Mouse (Mus musculus) bone marrow, adult 2 months (tissue): Measurements from ENCODE around the gene Myo9b. TPM values are rescaled to one million over a fixed set of nuclear protein-coding genes. Genes with fewer than 3 reads are reported as not detected.

ENCODE experiments used
- H3K27ac ChIP-seq: fragments of 200-500 bp; 2 replicates; pipeline ENCODE4 v1.5.1; 2012; ENCODE audit warnings: low read depth, mild to moderate bottlenecking, control low read depth, inconsistent platforms, low read length; ENCODE audit not compliant: control insufficient read depth, poor library complexity, insufficient read depth
- H3K4me1 ChIP-seq: fragments of 200-500 bp; 2 replicates; pipeline ENCODE4 v1.6.1; 2011; ENCODE audit warnings: low read length; ENCODE audit not compliant: control insufficient read depth, insufficient read depth
- H3K4me3 ChIP-seq: fragments of 200-500 bp; replicated peaks from 2 replicates; pipeline ENCODE3; 2011; ENCODE audit warnings: mild to moderate bottlenecking, low read depth, low read length, control low read depth; ENCODE audit not compliant: control insufficient read depth
- CTCF ChIP-seq: fragments of 200-500 bp; IDR thresholded peaks from 2 replicates; pipeline ENCODE4 v1.5.1; 2011; ENCODE audit warnings: low read length, control low read depth; ENCODE audit not compliant: control insufficient read depth, insufficient read depth
- POLR2A ChIP-seq: fragments of 200-500 bp; IDR thresholded peaks from 2 replicates; pipeline ENCODE4 v1.6.1; 2011; ENCODE audit warnings: low read depth, mild to moderate bottlenecking, control low read depth, low read length, borderline replicate concordance; ENCODE audit not compliant: control insufficient read depth
- WGBS: fragments of 180-500 bp; shearing (Covaris S2); methylation state at CpG from one replicate; pipeline ENCODE4 v1.1.7; 2018; 5-methylcytosine and 5-hydroxymethylcytosine counted together
- polyA plus RNA-seq: library from polyadenylated mRNA; stranded (reverse); fragments of >200 nt; gene quantifications from 2 replicates; pipeline ENCODE4 v1.2.4, GENCODE M21; 2011; ENCODE audit warnings: low replicate concordance; ENCODE audit not compliant: missing spikeins, insufficient read depth, insufficient read length

Gene Myo9b
- polyA plus RNA-seq, 1 experiment, result 64.6 TPM

DNA sequence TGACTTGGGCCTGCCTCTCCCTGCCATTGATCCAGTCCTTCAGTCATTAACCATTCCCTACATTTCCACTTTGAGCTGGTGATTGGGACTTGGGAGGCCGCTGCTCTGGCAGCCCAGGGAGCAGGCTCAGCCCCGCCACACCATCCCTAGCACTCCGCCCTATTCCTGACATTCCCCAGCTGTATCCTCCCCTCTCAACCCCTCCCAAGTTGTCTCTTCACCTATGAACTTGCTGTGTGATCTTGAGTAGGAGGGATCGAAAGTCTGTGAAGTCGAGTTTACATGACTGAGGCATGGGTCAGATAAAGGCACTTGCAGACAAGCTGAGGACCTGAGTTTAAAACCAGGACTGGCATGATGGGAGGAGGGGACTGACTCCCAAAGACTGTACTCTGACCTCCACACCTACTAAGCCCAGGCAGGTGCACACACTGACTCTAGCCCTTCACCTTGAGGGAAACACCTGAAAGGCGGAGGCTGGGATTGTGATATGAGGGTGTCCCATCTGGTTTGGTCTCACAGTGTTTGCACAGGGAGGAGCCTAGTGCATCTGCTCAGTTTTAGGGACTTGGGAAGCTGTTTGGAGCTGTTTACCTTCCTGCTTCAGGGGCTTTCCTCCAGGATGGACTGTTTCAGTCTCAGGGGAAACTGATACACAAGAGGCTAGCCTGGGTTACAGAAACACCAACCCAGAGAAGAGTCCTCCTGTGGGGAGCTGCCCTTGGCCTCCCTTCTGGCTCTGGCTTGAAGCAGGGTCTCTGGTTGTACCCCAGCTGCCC, 130.8 kb downstream of the Myo9b start:
- Histone ChIP-seq H3K4me3 (no peak overlapping the region), H3K27ac (no peak overlapping the region), H3K4me1 (peaks cover 4% of the 10 kb centered on the region)
- WGBS, result 85% methylated on average over 6 of the region's 6 CpGs
- TF ChIP-seq CTCF (no peak), POLR2A (no peak)

DNA sequence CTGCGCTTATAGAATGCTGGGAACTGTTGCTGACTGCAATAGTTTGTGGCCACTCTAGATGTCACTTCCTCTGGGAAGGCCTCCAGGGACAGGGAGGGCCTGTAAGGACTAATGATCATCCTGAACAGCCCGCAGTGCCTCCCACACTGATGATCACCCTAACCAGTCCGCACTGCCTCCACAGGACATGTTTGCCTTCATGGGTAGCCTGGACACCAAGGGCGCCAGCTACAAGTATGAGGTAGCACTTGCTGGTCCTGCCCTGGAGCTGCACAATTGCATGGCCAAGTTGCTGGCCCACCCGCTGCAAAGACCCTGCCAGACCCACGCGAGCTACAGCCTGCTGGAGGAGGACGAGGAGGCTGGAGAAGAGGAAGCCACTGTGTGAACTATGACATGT, 131.5 kb downstream of the Myo9b start:
- no peak overlapping the region for H3K4me3 ChIP-seq
- no peak for TF ChIP-seq CTCF
- TF ChIP-seq POLR2A, result no peak
- WGBS, result 85% methylated on average over 8 of the region's 8 CpGs
- no peak overlapping the region for H3K27ac ChIP-seq
- peaks cover 4% of the 10 kb centered on the region for H3K4me1 ChIP-seq

DNA sequence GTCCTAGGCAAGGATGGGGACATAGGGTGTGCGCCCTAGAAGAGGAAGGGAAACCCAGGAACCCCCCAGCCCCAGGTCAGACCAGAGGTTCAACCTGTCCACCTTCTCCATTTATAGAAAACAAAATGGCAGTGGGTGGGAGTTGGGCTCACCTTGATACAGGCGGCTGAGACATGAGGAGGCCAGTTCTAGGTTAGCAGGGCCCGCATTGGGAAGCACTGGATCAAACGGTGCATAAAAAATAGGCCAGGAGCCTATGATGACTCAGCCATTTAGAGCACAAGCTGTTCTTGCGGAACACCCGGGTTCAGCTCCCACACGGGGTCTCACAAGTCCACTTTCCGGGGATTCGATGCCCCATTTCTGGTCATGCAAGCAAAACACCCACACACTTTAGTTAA, 132.4 kb downstream of the Myo9b start:
- TF ChIP-seq CTCF, result no peak
- H3K4me3 ChIP-seq, result no peak overlapping the region
- H3K27ac ChIP-seq, result no peak overlapping the region
- peaks cover 4% of the 10 kb centered on the region for H3K4me1 ChIP-seq
- 52% methylated on average over 9 of the region's 9 CpGs for WGBS

DNA sequence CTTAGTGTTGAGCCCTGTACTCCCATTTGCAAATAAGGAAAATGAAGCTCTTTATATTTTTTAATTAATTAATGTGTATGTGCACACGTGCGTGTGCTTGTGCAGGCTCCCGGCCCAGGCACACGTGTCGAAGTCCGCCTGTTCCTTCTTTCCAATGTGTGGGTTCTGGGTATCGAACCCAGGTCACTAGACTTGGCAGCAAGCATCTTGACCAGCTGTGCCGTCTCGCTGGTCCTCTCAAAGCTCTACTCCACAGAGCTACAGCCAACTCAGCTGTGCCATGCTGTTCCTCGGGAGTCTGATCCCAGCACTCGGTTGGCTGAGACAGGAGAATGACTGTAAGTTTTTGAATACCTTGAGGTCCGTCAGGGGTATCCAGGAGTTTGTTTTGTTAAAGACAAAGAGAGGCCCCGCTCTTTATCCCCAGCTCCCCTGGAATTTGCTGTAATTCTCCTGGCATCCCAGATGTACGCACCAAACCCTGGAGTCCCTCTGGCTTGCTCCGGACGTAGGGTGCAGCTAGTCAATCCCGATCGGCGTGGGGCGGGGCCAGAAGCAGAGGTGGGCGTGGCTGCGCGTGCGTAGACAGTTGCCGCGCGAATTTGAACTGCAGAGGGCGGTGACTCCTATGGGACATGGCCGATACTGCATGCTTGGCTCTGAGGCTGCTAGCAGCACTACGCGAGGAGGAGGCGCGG, 133.0 kb downstream of the Myo9b start, which contains the start of gene Ankle1:
Gene Ankle1, plus strand, starts transcription at position 610 of the 698 bp plus-strand sequence.
- WGBS, result 10% methylated on average over 33 of the region's 33 CpGs
- Histone ChIP-seq H3K4me3 (peak within 1 kb of the TSS; percentile 89), H3K27ac (peak within 1 kb of the TSS; percentile 74), H3K4me1 (peaks cover 4% of the 10 kb centered on the region)
- TF ChIP-seq POLR2A (peak; percentile 91), CTCF (peak; percentile 58)

DNA sequence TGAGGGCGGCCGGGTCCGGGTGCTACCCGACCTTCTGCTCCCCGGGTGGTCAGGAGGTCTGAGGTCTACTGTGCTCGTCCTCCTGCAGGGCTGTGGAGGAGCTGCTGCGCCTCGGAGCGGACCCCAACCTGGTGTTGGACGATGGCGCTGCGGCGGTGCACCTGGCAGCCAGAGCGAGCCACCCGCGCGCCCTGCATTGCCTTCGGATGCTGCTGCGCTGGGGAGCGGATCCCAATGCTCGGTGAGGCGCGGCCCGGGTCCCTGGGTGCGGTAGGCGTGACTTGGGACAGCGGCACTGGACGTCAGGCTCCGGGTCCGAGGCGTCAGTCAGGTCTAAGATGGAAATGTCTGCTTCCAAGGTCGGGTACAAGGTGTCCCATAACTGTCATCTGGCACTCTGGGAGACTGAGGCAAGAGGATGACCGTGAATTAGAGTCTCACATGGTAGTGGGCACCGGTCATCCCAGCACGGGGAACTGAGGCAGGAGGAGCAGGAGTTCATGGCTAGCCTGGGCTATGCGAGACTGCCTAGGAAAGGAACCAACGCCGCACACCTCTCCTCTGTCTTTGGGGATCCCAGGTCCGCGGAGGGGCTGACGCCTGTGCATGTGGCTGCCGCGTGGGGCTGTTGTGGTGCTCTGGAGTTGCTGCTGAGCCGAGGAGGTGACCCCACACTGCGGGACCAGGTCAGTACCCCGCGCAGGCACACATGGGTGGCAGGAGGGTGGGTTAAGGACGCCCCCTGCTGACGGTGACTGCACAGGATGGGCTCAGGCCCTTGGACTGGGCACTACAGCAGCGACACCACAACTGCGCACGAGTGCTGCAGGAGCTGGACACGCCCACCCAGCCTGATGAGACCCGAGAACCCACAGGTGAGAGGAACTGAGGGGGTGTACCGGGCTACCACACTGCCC, 133.8 kb downstream of the Myo9b start:
- under 1% methylated on average over 55 of the region's 55 CpGs for WGBS
- H3K27ac ChIP-seq, result peak overlapping the region; percentile 74
- peak overlapping the region; percentile 89 for H3K4me3 ChIP-seq
- H3K4me1 ChIP-seq, result peaks cover 4% of the 10 kb centered on the region
- TF ChIP-seq POLR2A (peak; percentile 61; the same call in 1 of the 2 replicates), CTCF (peak; percentile 86)

DNA sequence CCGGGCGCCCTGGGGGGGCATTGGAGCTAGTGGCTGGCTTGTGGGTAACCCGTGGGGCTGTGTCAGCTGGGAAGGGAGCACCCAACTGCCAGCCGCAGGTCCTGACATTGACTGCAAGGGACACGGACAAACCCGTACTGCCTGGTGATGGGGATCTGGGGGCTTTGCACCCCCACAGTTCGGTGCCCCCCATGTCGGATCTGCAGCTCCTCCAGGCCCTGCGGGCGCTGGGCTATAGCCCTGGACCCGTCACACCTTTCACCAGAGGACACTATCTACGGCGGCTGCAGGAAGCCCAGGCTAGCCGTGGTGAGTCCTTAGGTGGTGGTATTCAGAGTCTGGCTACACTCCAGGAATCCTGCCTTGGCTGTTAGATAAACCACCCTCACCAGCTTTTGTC, 134.9 kb downstream of the Myo9b start:
- Histone ChIP-seq H3K27ac (no peak overlapping the region), H3K4me3 (no peak overlapping the region), H3K4me1 (peaks cover 4% of the 10 kb centered on the region)
- 80% methylated on average over 14 of the region's 14 CpGs for WGBS
- TF ChIP-seq POLR2A (no peak), CTCF (no peak)

DNA sequence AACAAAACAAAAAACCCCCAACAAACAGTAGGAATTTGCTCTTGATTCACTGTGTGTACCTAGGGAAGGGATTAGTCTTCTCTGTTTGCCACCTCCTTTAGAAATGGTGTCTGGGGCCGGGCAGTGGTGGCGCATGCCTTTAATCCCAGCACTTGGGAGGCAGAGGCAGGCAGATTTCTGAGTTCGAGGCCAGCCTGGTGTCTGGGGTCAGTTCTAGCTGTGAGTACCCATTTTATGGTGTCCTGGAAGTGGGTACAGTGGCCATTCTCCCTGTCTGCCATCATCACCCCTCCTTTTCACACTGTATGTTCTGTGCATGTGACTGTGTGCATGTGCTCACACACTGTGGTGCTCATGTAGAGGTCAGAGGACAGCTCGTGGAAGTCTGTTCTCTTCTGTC, 135.7 kb downstream of the Myo9b start:
- 90% methylated on average over 4 of the region's 4 CpGs for WGBS

More for the DNA sequence above, 135.7 kb downstream of the Myo9b start:
- Histone ChIP-seq H3K4me1 (peaks cover 4% of the 10 kb centered on the region), H3K27ac (no peak overlapping the region), H3K4me3 (no peak overlapping the region)
- TF ChIP-seq POLR2A (no peak), CTCF (no peak)

Other genes starting within 250 kb of the Myo9b start
- 41.4 and 48.2 TPM in 2 replicates for gene Haus8, start 220 bp downstream of the Myo9b start, polyA plus RNA-seq
- 75.6 and 139 TPM in 2 replicates for gene Use1, start 94.1 kb downstream of the Myo9b start, polyA plus RNA-seq
- gene Ocel1, start 98.6 kb downstream of the Myo9b start, polyA plus RNA-seq, result 7.9 and 10.1 TPM in 2 replicates
- 9.5 and 17.5 TPM in 2 replicates for gene Nr2f6, start 109.2 kb downstream of the Myo9b start, polyA plus RNA-seq
- gene Ushbp1, start 123.1 kb downstream of the Myo9b start, polyA plus RNA-seq, result 7.2 and 15.9 TPM in 2 replicates
- gene Babam1, start 124.1 kb downstream of the Myo9b start, polyA plus RNA-seq, result 45.8 and 70.5 TPM in 2 replicates
- 54.2 and 97.5 TPM in 2 replicates for gene Ankle1, start 133.3 kb downstream of the Myo9b start, polyA plus RNA-seq
- 3.9 and 9.1 TPM in 2 replicates for gene Abhd8, start 190.9 kb downstream of the Myo9b start, polyA plus RNA-seq
- gene Mrpl34, start 192.2 kb downstream of the Myo9b start, polyA plus RNA-seq, result 24.3 and 42.9 TPM in 2 replicates
- 17.1 and 18.8 TPM in 2 replicates for gene Dda1, start 196.5 kb downstream of the Myo9b start, polyA plus RNA-seq
- gene Ano8, start 213.2 kb downstream of the Myo9b start, polyA plus RNA-seq, result 2.9 and 6.3 TPM in 2 replicates
- gene Gtpbp3, start 215.4 kb downstream of the Myo9b start, polyA plus RNA-seq, result 6.3 and 7.9 TPM in 2 replicates
- gene Plvap, start 239.0 kb downstream of the Myo9b start, polyA plus RNA-seq, result 13.7 and 20.5 TPM in 2 replicates